Mouse (Mus musculus): ENCODE measurements at regions not wholly inside any gene's neighbourhood (a gene's known extent, or its start where the extent isn't known, plus 50 kb on each side); places are given as distances from the start of the nearest gene placed in this dataset.

- DNase-seq = peak; percentile 1
Measured at GRCm38 (mm10) chrX:143462632-143463031, 55.8 kb upstream of the Pak3 start.

- DNase-seq = peak; percentile 5
Measured at GRCm38 (mm10) chrX:143448636-143449346, 54.7 kb upstream of the Chrdl1 start.

GRCm38 (mm10) chrX:143444581-143444980 is 50.5 kb upstream of the Chrdl1 start:
- peak; percentile 45 for DNase-seq

Data from lung, postnatal 14 days (tissue).